Mouse (Mus musculus): ENCODE data around the gene Apobec2. TPM values are rescaled to one million over a fixed set of nuclear protein-coding genes. Genes with fewer than 3 reads are reported as not detected.

The Apobec2 gene
- polyA plus RNA-seq, 1 experiment: 11.2 TPM

GRCm38 (mm10) chr17:48451353-48451675 lies 18.6 kb upstream of the Apobec2 start, which contains the start of gene Tspo2:
Gene Tspo2, minus strand, starts transcription at chr17:48451522.
- H3K4me1 ChIP-seq (ENCODE audit: control insufficient read depth, insufficient read depth, insufficient read length, low read length): no peaks in the 10 kb centered on the region
- H3K4me3 ChIP-seq (ENCODE audit: insufficient read depth, low read depth, low read length): no peak within 1 kb of the TSS
- H3K27ac ChIP-seq (replicated peaks; ENCODE audit: low read depth, low read length): no peak within 1 kb of the TSS

GRCm38 (mm10) chr17:48450666-48451352 lies 18.1 kb upstream of the Apobec2 start:
- H3K27ac ChIP-seq (replicated peaks; ENCODE audit: low read depth, low read length): no peak overlapping the region
- H3K4me1 ChIP-seq (ENCODE audit: control insufficient read depth, insufficient read depth, insufficient read length, low read length): no peaks in the 10 kb centered on the region
- H3K4me3 ChIP-seq (ENCODE audit: insufficient read depth, low read depth, low read length): no peak overlapping the region

GRCm38 (mm10) chr17:48447675-48448074 lies 14.9 kb upstream of the Apobec2 start:
- Histone ChIP-seq H3K4me3 (ENCODE audit: insufficient read depth, low read depth, low read length) (no peak overlapping the region), H3K4me1 (ENCODE audit: control insufficient read depth, insufficient read depth, insufficient read length, low read length) (no peaks in the 10 kb centered on the region), H3K27ac (replicated peaks; ENCODE audit: low read depth, low read length) (no peak overlapping the region)

GRCm38 (mm10) chr17:48443542-48444145 lies 10.9 kb upstream of the Apobec2 start:
- H3K27ac ChIP-seq (replicated peaks; ENCODE audit: low read depth, low read length): no peak overlapping the region
- H3K4me1 ChIP-seq (ENCODE audit: control insufficient read depth, insufficient read depth, insufficient read length, low read length): no peaks in the 10 kb centered on the region
- H3K4me3 ChIP-seq (ENCODE audit: insufficient read depth, low read depth, low read length): no peak overlapping the region

- H3K4me3 ChIP-seq (ENCODE audit: insufficient read depth, low read depth, low read length): no peak overlapping the region
- H3K4me1 ChIP-seq (ENCODE audit: control insufficient read depth, insufficient read depth, insufficient read length, low read length): no peaks in the 10 kb centered on the region
- H3K27ac ChIP-seq (replicated peaks; ENCODE audit: low read depth, low read length): no peak overlapping the region
Observed at GRCm38 (mm10) chr17:48442745-48443457, 10.2 kb upstream of the Apobec2 start.

- H3K4me3 ChIP-seq (ENCODE audit: insufficient read depth, low read depth, low read length): no peak overlapping the region
- H3K27ac ChIP-seq (replicated peaks; ENCODE audit: low read depth, low read length): no peak overlapping the region
- H3K4me1 ChIP-seq (ENCODE audit: control insufficient read depth, insufficient read depth, insufficient read length, low read length): no peaks in the 10 kb centered on the region
Observed at GRCm38 (mm10) chr17:48437421-48437911, 4.7 kb upstream of the Apobec2 start.

- Histone ChIP-seq H3K27ac (replicated peaks; ENCODE audit: low read depth, low read length) (no peak overlapping the region), H3K4me1 (ENCODE audit: control insufficient read depth, insufficient read depth, insufficient read length, low read length) (no peaks in the 10 kb centered on the region), H3K4me3 (ENCODE audit: insufficient read depth, low read depth, low read length) (no peak overlapping the region)
Observed at GRCm38 (mm10) chr17:48436487-48436886, 3.8 kb upstream of the Apobec2 start.

- Histone ChIP-seq H3K27ac (replicated peaks; ENCODE audit: low read depth, low read length) (no peak overlapping the region), H3K4me3 (ENCODE audit: insufficient read depth, low read depth, low read length) (no peak overlapping the region), H3K4me1 (ENCODE audit: control insufficient read depth, insufficient read depth, insufficient read length, low read length) (no peaks in the 10 kb centered on the region; the same call in 1 of the 2 replicates)
Observed at GRCm38 (mm10) chr17:48434479-48434878, 1.7 kb upstream of the Apobec2 start.

- Histone ChIP-seq H3K27ac (replicated peaks; ENCODE audit: low read depth, low read length) (no peak overlapping the region), H3K4me1 (ENCODE audit: control insufficient read depth, insufficient read depth, insufficient read length, low read length) (no peaks in the 10 kb centered on the region; the same call in 1 of the 2 replicates)
Observed at GRCm38 (mm10) chr17:48433689-48434330, 1.1 kb upstream of the Apobec2 start.

GRCm38 (mm10) chr17:48433006-48433655 lies 401 bp upstream of the Apobec2 start:
- Histone ChIP-seq H3K4me3 (ENCODE audit: insufficient read depth, low read depth, low read length) (no peak overlapping the region), H3K27ac (replicated peaks; ENCODE audit: low read depth, low read length) (no peak overlapping the region), H3K4me1 (ENCODE audit: control insufficient read depth, insufficient read depth, insufficient read length, low read length) (no peaks in the 10 kb centered on the region; the same call in 1 of the 2 replicates)

More at GRCm38 (mm10) chr17:48433689-48434330, 1.1 kb upstream of the Apobec2 start:
- no peak overlapping the region for H3K4me3 ChIP-seq (ENCODE audit: insufficient read depth, low read depth, low read length)

- no peak overlapping the region for H3K27ac ChIP-seq (replicated peaks; ENCODE audit: low read depth, low read length)
- peaks cover 6% of the 10 kb centered on the region for H3K4me1 ChIP-seq (ENCODE audit: control insufficient read depth, insufficient read depth, insufficient read length, low read length)
Observed at GRCm38 (mm10) chr17:48431054-48431453, 1.7 kb downstream of the Apobec2 start.

GRCm38 (mm10) chr17:48430394-48430793 lies 2.3 kb downstream of the Apobec2 start:
- peaks cover 6% of the 10 kb centered on the region for H3K4me1 ChIP-seq (ENCODE audit: control insufficient read depth, insufficient read depth, insufficient read length, low read length)
- no peak overlapping the region for H3K27ac ChIP-seq (replicated peaks; ENCODE audit: low read depth, low read length)
- no peak overlapping the region for H3K4me3 ChIP-seq (ENCODE audit: insufficient read depth, low read depth, low read length)

More at GRCm38 (mm10) chr17:48431054-48431453, 1.7 kb downstream of the Apobec2 start:
- no peak overlapping the region for H3K4me3 ChIP-seq (ENCODE audit: insufficient read depth, low read depth, low read length)

- Histone ChIP-seq H3K4me3 (ENCODE audit: insufficient read depth, low read depth, low read length) (no peak overlapping the region), H3K27ac (replicated peaks; ENCODE audit: low read depth, low read length) (no peak overlapping the region)
Observed at GRCm38 (mm10) chr17:48427852-48428530, 4.7 kb downstream of the Apobec2 start.

More at GRCm38 (mm10) chr17:48427852-48428530, 4.7 kb downstream of the Apobec2 start:
- peaks cover 6% of the 10 kb centered on the region for H3K4me1 ChIP-seq (ENCODE audit: control insufficient read depth, insufficient read depth, insufficient read length, low read length)

All from brown adipose tissue, adult 24 weeks (tissue).